Mouse (Mus musculus) embryonic facial prominence, embryonic 13.5 days (tissue): Measurements from ENCODE around the gene Spop. TPM values are rescaled to one million over a fixed set of nuclear protein-coding genes. Genes with fewer than 3 reads are reported as not detected.

Experiments used
- ATAC-seq: fragments of 200-750 bp; cut with Nextera tagmentation; 2 replicates; pipeline ENCODE4 v1.8.0; 2017; ENCODE audit warnings: low read depth; ENCODE audit not compliant: insufficient number of reproducible peaks, insufficient read depth, low FRiP score, low TSS enrichment
- H3K27ac ChIP-seq: fragments of 300-500 bp; sonication (generic); 2 replicates; pipeline ENCODE4 v1.5.1; 2015; ENCODE audit warnings: moderate library complexity, mild to moderate bottlenecking, inconsistent platforms
- H3K27me3 ChIP-seq: fragments of 300-500 bp; sonication (generic); 2 replicates; pipeline ENCODE4 v1.6.1; 2015; ENCODE audit warnings: mild to moderate bottlenecking, inconsistent platforms
- H3K36me3 ChIP-seq: fragments of 300-500 bp; sonication (generic); 2 replicates; pipeline ENCODE4 v1.6.1; 2015; ENCODE audit warnings: mild to moderate bottlenecking, inconsistent platforms
- H3K4me1 ChIP-seq: fragments of 300-500 bp; sonication (generic); 2 replicates; pipeline ENCODE4 v1.6.1; 2015; ENCODE audit warnings: inconsistent platforms
- H3K4me2 ChIP-seq: fragments of 300-500 bp; sonication (generic); 2 replicates; pipeline ENCODE4 v1.6.1; 2015; ENCODE audit warnings: moderate library complexity, mild to moderate bottlenecking, inconsistent platforms
- H3K4me3 ChIP-seq: fragments of 300-500 bp; sonication (generic); 2 replicates; pipeline ENCODE4 v1.5.1; 2015; ENCODE audit warnings: mild to moderate bottlenecking, inconsistent platforms
- H3K9ac ChIP-seq: fragments of 300-500 bp; sonication (generic); 2 replicates; pipeline ENCODE4 v1.6.1; 2015; ENCODE audit warnings: mild to moderate bottlenecking, inconsistent platforms
- H3K9me3 ChIP-seq: fragments of 300-500 bp; sonication (generic); 2 replicates; pipeline ENCODE4 v1.6.1; 2016; ENCODE audit warnings: inconsistent platforms
- WGBS: fragments of 180-500 bp; shearing (Covaris S2); methylation state at CpG from one replicate; pipeline ENCODE4 v1.1.7; 2015; ENCODE audit warnings: mixed read lengths; 5-methylcytosine and 5-hydroxymethylcytosine counted together
- polyA plus RNA-seq: library from polyadenylated mRNA; unstranded; fragments of >200 nt; fragmentation: Nextera tagmentation; extraction: Ambion mirVana; gene quantifications from 2 replicates; pipeline ENCODE4 v1.2.1, GENCODE M21; 2015

Spop gene
- polyA plus RNA-seq, 1 experiment from 2014 or later, result 147 TPM

DNA sequence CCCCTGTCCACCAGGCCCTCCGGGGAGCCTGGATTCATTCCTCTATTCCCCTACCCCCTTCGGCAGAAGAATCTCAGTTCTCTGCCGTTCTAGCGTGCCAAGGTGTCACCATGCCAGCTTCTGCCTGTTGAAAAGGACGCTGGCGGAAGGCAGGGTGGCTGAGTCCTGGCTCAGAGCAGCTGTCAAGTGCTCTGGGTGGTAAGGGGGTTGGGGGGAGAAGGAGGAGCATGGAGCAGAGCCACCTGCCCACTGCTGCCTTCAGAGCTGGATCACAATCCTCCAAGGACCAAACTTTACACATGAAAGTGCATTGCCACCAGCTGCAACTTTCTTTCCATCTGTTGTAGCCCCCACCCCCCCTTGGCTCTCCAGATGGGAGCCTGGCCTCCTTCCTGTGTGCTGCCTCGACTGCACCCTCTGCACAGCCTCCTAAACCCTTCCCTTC is 21.6 kb upstream of the Spop start:
- WGBS, result 50% methylated on average over 7 of the region's 7 CpGs
- ATAC-seq, result no peak
- Histone ChIP-seq H3K27ac (peak overlapping the region; percentile 83), H3K4me2 (0 out of 2 replicates have a peak overlapping the region, but pooled peaks have one; percentile 22), H3K4me3 (no peak overlapping the region), H3K36me3 (peaks cover 51% of the 10 kb centered on the region), H3K4me1 (peaks cover 25% of the 10 kb centered on the region), H3K27me3 (no peaks in the 10 kb centered on the region), H3K9ac (no peak overlapping the region), H3K9me3 (no peaks in the 10 kb centered on the region)

- H3K4me2 ChIP-seq, result no peak overlapping the region
- WGBS, result 63% methylated on average over 11 of the region's 11 CpGs
- H3K9ac ChIP-seq, result no peak overlapping the region; the same call in 1 of the 2 replicates
Measured at GRCm38 (mm10) chr11:95392708-95393499, 21.0 kb upstream of the Spop start.

DNA sequence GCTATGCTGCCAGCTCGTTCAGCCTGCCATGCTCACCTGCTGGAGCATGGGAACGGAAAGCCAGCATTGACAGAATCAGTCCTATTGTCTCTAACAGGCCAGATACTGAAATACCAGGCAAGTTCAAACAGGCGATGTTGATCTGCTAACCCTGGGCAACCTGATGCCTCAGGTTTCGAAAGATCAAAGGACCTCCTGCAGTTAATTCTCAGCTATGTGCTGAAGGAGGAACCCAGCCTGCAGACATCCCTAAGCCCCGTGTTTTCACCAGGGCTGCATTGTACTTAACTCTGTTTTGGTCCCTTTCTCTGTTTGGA is 20.4 kb upstream of the Spop start:
- Histone ChIP-seq H3K4me2 (no peak overlapping the region), H3K4me3 (no peak overlapping the region), H3K27ac (peak overlapping the region; percentile 83), H3K9me3 (no peaks in the 10 kb centered on the region), H3K9ac (no peak overlapping the region; the same call in 1 of the 2 replicates), H3K27me3 (no peaks in the 10 kb centered on the region), H3K36me3 (peaks cover 39% of the 10 kb centered on the region), H3K4me1 (peaks cover 31% of the 10 kb centered on the region)
- peak; percentile 48; the same call in 1 of the 2 replicates for ATAC-seq
- WGBS, result 23% methylated on average over 5 of the region's 5 CpGs

More at GRCm38 (mm10) chr11:95392708-95393499, 21.0 kb upstream of the Spop start:
- H3K4me1 ChIP-seq, result peaks cover 25% of the 10 kb centered on the region
- H3K27ac ChIP-seq, result peak overlapping the region; percentile 83
- peaks cover 44% of the 10 kb centered on the region for H3K36me3 ChIP-seq
- no peak overlapping the region for H3K4me3 ChIP-seq
- ATAC-seq, result no peak
- no peaks in the 10 kb centered on the region for H3K27me3 ChIP-seq
- H3K9me3 ChIP-seq, result no peaks in the 10 kb centered on the region

- Histone ChIP-seq H3K9me3 (no peaks in the 10 kb centered on the region), H3K36me3 (peaks cover 32% of the 10 kb centered on the region), H3K27ac (peak overlapping the region; percentile 83; the same call in 1 of the 2 replicates), H3K9ac (no peak overlapping the region), H3K4me3 (no peak overlapping the region), H3K27me3 (0 out of 2 replicates have a peak, but pooled peaks cover under 1% of the 10 kb centered on the region), H3K4me1 (peaks cover 31% of the 10 kb centered on the region), H3K4me2 (no peak overlapping the region)
- ATAC-seq, result no peak
- WGBS, result 44% methylated on average over 5 of the region's 5 CpGs
Measured at GRCm38 (mm10) chr11:95394112-95394511, 19.8 kb upstream of the Spop start.

- peaks cover 11% of the 10 kb centered on the region; the same call in 1 of the 2 replicates for H3K27me3 ChIP-seq
- WGBS, result 65% methylated on average over 1 of the region's 1 CpGs
- 0 out of 2 replicates have a peak overlapping the region, but pooled peaks have one; percentile 11 for H3K9ac ChIP-seq
- no peak overlapping the region for H3K4me2 ChIP-seq
- no peaks in the 10 kb centered on the region for H3K9me3 ChIP-seq
- ATAC-seq, result no peak
- no peak overlapping the region for H3K4me3 ChIP-seq
- H3K4me1 ChIP-seq, result peaks cover 31% of the 10 kb centered on the region
- H3K36me3 ChIP-seq, result peaks cover 8% of the 10 kb centered on the region; the same call in 1 of the 2 replicates
- H3K27ac ChIP-seq, result no peak overlapping the region
Measured at GRCm38 (mm10) chr11:95396548-95396947, 17.3 kb upstream of the Spop start.

DNA sequence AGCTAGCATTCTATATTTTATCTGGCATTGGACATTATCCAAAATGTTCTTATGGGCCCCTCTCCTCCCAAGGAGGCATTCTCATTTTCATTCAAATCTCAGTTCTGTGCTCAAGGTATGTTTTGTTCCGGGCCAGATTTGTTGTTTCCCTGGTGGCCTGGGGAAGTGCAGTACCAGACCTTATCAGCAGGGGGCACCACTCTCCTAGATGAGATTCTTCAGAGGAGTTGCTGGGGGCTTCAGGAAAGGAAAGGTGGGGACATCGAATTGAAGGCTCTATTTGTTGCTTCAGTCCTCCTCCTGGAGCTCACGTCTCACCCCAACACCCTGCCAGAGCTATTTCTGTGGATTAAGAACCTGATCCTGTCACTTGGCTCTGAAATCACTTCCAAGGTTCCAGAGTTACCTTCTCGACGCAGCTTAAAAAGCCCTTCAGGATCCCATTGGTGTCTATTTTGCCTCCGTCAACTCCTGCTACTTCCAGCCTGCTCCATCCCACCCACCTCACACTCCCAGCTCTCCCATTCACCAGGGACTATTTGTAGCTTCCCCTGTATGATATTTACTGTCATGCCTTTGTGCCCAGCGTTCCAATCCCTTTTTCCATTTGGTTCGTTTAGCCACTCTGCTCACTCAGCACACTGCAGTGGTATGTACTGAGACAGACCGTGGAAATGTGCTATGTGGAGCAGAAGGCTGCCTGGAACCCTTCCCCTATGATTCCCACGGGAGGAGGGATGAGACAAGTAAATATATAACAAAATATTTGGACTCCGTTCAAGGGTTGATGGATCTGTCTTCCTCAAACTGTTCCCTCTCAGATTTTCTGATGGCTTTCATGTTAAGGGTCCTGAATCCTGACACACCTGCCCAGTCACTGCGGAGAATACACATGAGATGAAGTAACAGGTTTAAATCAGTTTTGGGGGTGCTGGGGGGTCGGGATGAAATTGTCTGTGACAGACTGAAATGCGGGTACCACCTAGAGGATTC is 15.7 kb upstream of the Spop start:
- WGBS, result 55% methylated on average over 14 of the region's 14 CpGs
- Histone ChIP-seq H3K27ac (no peak overlapping the region), H3K4me1 (peaks cover 24% of the 10 kb centered on the region), H3K4me3 (no peak overlapping the region), H3K4me2 (peak overlapping the region; percentile 30; the same call in 1 of the 2 replicates), H3K9me3 (no peaks in the 10 kb centered on the region), H3K36me3 (no peaks in the 10 kb centered on the region), H3K9ac (0 out of 2 replicates have a peak overlapping the region, but pooled peaks have one; percentile 16), H3K27me3 (peaks cover 11% of the 10 kb centered on the region; the same call in 1 of the 2 replicates)
- ATAC-seq, result no peak

DNA sequence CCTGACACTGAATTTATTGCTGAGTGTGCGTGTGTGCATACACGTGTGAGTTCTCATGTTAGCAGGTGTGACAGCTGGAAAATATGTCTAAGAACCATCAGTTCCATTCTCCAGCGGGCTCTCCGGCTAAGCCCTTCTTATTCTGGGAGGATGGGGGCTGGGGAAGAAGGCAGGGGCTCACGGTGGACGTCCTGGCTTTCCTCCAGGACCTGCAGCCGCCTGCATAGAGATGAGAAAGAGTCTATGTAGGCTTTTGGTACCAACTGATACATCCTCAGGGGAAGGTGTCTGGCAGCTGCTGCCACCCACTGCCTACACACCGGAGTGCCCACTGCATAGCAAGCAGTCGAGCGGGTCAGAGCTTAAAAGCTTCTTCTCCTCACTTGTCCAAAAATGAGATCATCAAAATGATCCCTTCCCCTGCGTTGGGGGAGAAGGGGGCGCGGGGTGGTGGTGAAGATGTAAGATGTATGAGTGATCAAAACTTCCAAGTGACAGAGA is 14.3 kb upstream of the Spop start:
- Histone ChIP-seq H3K9me3 (no peaks in the 10 kb centered on the region), H3K27me3 (peaks cover 11% of the 10 kb centered on the region; the same call in 1 of the 2 replicates), H3K36me3 (no peaks in the 10 kb centered on the region), H3K4me1 (peaks cover 21% of the 10 kb centered on the region), H3K4me3 (no peak overlapping the region), H3K9ac (no peak overlapping the region), H3K4me2 (no peak overlapping the region), H3K27ac (no peak overlapping the region)
- WGBS, result 78% methylated on average over 13 of the region's 13 CpGs
- no peak for ATAC-seq

- H3K4me1 ChIP-seq, result peaks cover 21% of the 10 kb centered on the region
- no peak for ATAC-seq
- no peak overlapping the region for H3K4me3 ChIP-seq
- H3K36me3 ChIP-seq, result no peaks in the 10 kb centered on the region
- H3K9ac ChIP-seq, result no peak overlapping the region
- no peak overlapping the region for H3K4me2 ChIP-seq
- H3K9me3 ChIP-seq, result no peaks in the 10 kb centered on the region
- H3K27me3 ChIP-seq, result peaks cover 11% of the 10 kb centered on the region; the same call in 1 of the 2 replicates
- H3K27ac ChIP-seq, result no peak overlapping the region
- WGBS, result 87% methylated on average over 5 of the region's 5 CpGs
Measured at GRCm38 (mm10) chr11:95401568-95401967, 12.3 kb upstream of the Spop start.

GRCm38 (mm10) chr11:95402196-95402595 is 11.7 kb upstream of the Spop start:
- no peak overlapping the region for H3K27ac ChIP-seq
- H3K9me3 ChIP-seq, result no peaks in the 10 kb centered on the region
- no peaks in the 10 kb centered on the region for H3K36me3 ChIP-seq
- no peak overlapping the region for H3K4me3 ChIP-seq
- no peak overlapping the region for H3K4me2 ChIP-seq
- peaks cover 21% of the 10 kb centered on the region for H3K4me1 ChIP-seq
- WGBS, result 16% methylated on average over 5 of the region's 5 CpGs
- no peak overlapping the region for H3K9ac ChIP-seq
- H3K27me3 ChIP-seq, result peaks cover 11% of the 10 kb centered on the region; the same call in 1 of the 2 replicates
- no peak for ATAC-seq

GRCm38 (mm10) chr11:95402658-95403101 is 11.2 kb upstream of the Spop start:
- H3K9ac ChIP-seq, result no peak overlapping the region
- no peak for ATAC-seq
- H3K9me3 ChIP-seq, result no peaks in the 10 kb centered on the region
- H3K36me3 ChIP-seq, result no peaks in the 10 kb centered on the region
- peaks cover 11% of the 10 kb centered on the region; the same call in 1 of the 2 replicates for H3K27me3 ChIP-seq
- 23% methylated on average over 8 of the region's 8 CpGs for WGBS
- H3K4me3 ChIP-seq, result no peak overlapping the region
- no peak overlapping the region for H3K4me2 ChIP-seq
- H3K4me1 ChIP-seq, result peaks cover 21% of the 10 kb centered on the region
- no peak overlapping the region for H3K27ac ChIP-seq
